Mouse (Mus musculus): Measurements from ENCODE around the gene Olfr90.

DNA sequence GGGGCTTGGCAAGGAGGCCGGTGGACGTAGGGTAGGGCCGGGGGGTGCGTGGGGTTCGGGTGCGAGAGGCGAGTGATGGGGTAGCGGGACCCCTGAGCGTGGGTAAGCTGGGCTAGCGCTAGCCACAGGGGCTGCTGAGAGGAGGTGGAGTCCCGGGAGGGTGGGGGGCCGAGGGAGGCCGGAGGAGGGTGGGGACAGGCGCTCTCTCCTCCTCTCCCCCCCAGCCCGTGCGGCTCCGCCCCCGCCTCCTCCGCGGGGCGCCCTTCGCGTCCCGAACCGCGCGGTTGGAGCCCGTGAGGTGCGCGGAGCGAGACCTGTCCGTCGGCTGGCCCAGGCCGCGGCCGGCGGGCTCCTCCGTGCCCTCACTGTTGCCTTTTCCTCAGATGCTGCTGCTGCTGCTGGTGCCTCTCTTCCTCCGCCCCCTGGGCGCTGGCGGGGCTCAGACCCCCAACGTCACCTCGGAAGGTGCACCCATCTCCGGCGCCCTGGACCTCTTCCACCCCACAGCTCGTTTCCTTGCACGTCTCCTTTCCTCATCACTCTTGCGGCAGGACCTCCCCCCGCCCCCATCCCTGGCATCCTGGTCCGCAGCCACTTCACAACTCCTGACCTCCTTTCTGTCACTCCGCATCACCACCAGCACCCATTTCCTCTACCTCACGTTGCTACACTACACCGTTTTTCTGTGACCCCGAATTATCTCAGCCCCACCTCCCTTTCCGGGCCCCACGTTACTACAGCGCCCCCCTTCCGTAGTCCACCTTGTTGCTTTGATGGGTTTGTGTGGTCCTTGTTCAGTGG lies 41.8 kb downstream of the Olfr90 start:
- TF ChIP-seq CTCF (IDR thresholded peaks at IDR 0.05; ENCODE audit: low read depth): no peak
- TF ChIP-seq EP300 (IDR thresholded peaks at IDR 0.05; ENCODE audit: low read depth): no peak

All from heart, postnatal 0 days (tissue).